Mouse (Mus musculus): ENCODE measurements around the gene Sez6l2. TPM values are rescaled to one million over a fixed set of nuclear protein-coding genes. Genes with fewer than 3 reads are reported as not detected.

Sez6l2 gene
- total RNA-seq, 2 experiments from 2014 or later = 1.1 to 1.4 TPM

DNA sequence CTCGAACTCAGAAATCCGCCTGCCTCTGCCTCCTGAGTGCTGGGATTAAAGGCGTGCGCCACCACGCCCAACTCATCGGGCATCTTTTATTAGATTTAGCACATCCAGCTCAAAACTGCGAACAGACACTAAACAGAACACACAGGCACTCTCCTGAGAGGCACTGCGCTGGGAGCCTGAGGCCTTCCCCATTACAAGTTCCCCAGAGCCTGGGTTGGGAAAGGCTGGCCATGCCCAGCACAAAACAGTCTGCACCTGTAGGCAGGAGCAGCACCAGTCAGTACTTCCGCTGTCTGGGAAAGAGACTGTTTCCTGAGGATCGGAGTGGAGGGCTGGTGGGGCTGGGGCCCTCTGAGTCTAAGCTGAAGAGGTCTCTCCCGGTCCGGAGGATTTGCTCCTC is 64.6 kb downstream of the Sez6l2 start:
- no peak for DNase-seq
- intact Hi-C loops (cut with DNase I) = no loop called here
- H3K4me3 ChIP-seq = peak overlapping the region; percentile 89
- peak overlapping the region; percentile 95 for H3K27ac ChIP-seq
- TF ChIP-seq CTCF (IDR thresholded peaks at IDR 0.05) = no peak

DNA sequence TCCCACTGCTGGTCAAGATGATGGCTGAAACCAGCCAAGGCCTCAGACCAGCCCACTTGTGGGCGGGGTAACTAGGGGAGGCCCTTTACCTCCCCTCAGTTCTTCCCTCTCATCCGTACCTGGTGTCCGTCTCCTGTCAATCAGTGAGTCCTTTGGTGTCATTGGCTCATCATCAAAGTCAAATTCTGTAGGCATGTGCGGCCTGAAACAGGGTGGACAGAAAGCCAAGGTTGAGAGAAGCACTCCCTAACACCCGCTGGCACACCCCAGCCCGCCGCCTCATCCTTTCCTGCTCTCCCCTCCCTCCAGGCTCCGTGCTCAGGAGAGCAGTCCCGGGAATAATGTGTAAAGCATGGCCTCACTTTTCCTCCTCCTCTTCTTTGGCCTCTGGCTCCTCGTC is 65.7 kb downstream of the Sez6l2 start:
- Histone ChIP-seq H3K27ac (peak overlapping the region; percentile 96), H3K4me3 (peak overlapping the region; percentile 89)
- no peak for DNase-seq
- intact Hi-C loops (cut with DNase I) = loop anchor here (2.0 kb wide), 1 partner anchor 39 kb away; the partner anchor contains the start of gene Cdiptos
- TF ChIP-seq CTCF (IDR thresholded peaks at IDR 0.05) = no peak

DNA sequence TGATC is 65.9 kb downstream of the Sez6l2 start, which contains the start of gene Pagr1b:
Gene Pagr1b, minus strand, starts transcription at position 4 of the 5 bp plus-strand sequence.
- Histone ChIP-seq H3K27ac (peak within 1 kb of the TSS; percentile 96), H3K4me3 (peak within 1 kb of the TSS; percentile 89)
- TF ChIP-seq CTCF (IDR thresholded peaks at IDR 0.05) = no peak
- no peak for DNase-seq
- intact Hi-C loops (cut with DNase I) = loop anchor here (2.0 kb wide), 1 partner anchor 39 kb away; the partner anchor contains the start of gene Cdiptos

DNA sequence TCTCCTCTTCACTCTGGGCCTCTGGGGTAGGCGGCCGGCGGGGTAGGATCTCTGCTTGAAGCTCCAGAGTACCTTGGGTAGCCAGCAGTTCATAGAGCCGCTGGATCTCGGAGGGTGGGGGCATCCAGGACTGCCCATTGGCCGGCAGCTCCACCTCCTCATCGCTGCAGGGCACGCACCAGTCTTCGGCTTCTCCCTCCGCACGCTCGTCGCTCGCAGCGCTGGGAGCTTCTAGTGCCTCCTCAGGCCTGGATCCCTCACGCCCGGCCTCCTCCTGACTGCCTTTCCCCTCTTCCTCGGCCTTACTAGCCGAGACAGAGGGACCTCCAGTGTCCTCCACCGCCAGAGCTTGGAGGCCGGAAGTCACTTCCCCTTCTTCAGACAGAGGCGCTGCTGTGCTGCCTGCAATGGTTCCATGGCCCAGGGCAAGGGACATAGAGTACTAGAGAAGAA is 66.1 kb downstream of the Sez6l2 start:
- DNase-seq = peak; percentile 69
- TF ChIP-seq CTCF (IDR thresholded peaks at IDR 0.05) = no peak
- intact Hi-C loops (cut with DNase I) = loop anchor here (2.0 kb wide), 1 partner anchor 40 kb away; the partner anchor contains the start of gene Cdiptos
- Histone ChIP-seq H3K4me3 (peak overlapping the region; percentile 89), H3K27ac (peak overlapping the region; percentile 96)

DNA sequence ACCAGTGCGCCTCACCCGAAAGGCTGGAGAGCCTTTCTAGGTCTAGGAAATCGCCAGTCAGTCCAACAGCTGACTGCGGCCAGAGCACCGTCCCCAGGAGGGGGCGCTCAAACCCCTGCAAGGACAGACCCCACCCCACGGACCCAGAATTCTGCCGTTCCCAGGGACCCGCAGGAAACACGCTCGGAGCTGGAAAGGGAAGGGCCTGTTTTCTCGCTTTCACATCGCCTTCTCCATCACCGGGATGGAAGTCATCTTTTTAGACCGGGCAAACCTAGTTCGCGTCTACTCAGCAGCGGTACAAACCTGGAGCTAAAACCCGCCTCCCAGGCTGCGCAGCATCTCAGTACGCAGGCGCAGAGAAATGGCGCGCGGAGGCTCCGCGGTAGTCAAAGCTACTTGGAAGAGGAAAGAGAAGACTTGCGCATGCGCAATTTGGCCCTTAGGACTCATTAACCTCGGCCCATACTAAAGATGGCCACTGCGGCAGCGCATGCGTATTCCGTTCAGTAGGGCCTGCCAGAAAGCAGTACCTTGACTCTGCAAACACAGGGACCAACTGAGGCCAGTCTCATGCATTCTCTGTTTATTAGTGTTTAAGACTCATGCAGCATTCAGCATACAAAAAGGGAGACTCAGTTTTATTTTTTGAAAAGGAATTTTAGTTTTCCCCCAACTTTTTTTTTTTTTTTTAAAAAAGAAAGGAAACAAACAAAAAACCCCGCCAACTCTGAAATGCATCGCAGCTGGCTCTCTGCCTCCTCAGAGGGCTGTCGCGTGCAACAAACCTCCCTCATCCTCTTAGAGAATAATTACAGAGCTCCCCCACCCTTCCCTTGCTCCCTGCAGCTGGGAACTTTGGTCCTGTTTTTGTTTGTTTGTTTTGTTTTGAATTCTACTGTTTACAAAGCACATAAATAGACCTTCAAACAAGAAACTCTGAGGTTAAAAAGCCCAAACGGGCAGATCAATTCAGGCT is 66.9 kb downstream of the Sez6l2 start, which contains the start of gene Pagr1a:
Gene Pagr1a, minus strand, starts transcription at position 382 of the 979 bp plus-strand sequence.
- peak; percentile 93 for TF ChIP-seq CTCF (IDR thresholded peaks at IDR 0.05)
- intact Hi-C loops (cut with DNase I) = loop anchor here (2.0 kb wide), 1 partner anchor 40 kb away; the partner anchor contains the start of gene Cdiptos
- Histone ChIP-seq H3K27ac (peak within 1 kb of the TSS; percentile 96), H3K4me3 (peak within 1 kb of the TSS; percentile 89)
- DNase-seq = peak; percentile 98

DNA sequence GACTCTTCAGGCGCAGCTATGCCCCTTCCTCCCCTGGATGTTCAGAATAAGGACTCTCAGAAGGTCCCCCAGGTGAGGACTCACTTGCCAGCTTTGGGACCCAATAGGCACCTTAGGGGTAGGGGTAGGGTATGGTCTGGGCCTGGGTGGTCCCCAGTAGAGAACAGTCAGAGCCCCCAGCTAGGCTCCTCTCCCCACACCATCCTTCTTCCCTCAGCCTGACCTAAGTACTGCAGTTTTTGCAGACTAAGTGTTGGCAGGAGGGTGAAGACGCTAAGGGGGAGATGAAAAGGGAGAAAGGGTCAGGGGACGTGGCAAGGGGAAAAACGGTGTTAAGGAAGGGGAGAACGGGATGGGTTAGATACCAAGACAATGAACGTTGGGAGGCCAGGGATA is 67.6 kb downstream of the Sez6l2 start:
- DNase-seq = peak; percentile 34
- intact Hi-C loops (cut with DNase I) = loop anchor here (2.0 kb wide), 1 partner anchor 41 kb away; the partner anchor contains the start of gene Cdiptos
- Histone ChIP-seq H3K4me3 (no peak overlapping the region), H3K27ac (peak overlapping the region; percentile 96)
- no peak for TF ChIP-seq CTCF (IDR thresholded peaks at IDR 0.05)

DNA sequence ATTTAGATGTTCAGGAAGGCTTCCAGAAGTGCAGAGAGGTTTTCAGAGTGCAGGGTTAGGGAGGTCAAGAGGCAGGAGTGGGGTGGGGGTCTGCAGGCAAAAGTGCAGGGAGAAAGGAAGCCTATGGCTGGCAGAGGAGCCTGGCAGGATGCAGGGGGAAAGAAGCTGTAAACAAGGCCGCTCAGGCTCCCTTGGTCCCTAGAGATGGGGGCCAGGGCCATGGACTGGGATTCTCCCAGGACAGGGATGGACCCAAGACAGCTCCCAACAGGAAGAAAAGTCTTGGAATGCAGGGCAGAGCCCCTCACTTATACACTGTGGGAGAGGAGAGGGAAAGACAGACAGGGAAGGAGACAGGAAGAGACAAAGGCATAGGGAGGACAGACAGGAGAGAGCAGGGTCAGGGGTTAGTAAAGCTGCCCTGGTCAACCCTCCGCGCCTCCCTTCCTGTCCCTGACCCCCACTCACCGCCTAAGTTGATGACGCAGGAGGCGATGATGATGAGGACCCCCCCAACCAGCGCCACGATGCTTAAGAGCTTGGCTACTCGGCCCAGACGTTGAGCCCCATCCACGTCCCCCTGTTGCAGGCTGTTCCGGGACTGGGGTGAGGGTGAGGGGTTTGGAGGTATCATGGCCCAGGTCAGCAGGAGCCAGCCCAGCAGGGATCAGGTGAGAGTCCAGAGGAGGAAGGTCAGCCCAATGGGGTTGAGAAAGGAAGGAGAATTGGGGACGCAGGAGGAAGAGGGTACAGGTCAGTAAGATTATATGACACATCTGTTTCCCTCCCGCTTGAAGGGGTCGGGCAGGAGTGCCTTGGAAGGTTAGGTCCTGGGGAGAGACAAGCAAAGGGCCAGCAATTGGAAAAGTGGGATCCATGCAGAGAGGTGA is 68.3 kb downstream of the Sez6l2 start:
- H3K27ac ChIP-seq = peak overlapping the region; percentile 96
- H3K4me3 ChIP-seq = peak overlapping the region; percentile 71; the same call in 1 of the 2 replicates
- intact Hi-C loops (cut with DNase I) = no loop called here
- TF ChIP-seq CTCF (IDR thresholded peaks at IDR 0.05) = no peak
- DNase-seq = peak; percentile 16

DNA sequence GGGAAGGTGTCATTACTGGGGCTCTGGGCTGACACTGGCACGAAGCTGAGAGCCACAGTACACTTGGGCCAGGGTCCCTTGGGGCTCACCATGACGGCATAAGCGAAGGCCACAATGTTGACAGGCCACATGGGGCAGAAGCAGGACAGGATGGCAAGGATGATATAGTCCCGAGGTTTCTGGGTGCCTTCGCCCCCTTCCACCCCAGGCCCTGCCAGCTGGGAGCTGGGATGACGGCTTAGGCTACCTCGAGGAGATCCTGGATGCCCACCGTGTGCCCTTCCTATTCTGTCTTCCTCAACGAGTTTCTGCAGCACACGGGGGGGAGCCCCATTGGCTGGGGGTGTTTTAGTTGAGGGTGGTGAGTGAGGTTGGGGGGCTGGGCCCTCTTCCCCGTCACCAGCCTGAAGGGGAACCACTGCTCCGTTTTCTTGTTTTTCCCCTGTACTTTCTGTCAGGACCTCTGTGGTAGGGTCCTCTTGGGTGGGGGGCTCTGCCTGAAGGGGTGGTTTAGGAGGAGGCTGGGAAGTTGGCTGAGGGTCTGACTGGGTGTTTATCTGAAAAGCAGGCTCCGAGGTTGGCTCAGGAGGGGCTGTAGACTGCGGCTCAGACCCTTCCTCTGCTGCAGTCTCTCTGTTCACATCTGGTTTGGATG is 69.1 kb downstream of the Sez6l2 start:
- TF ChIP-seq CTCF (IDR thresholded peaks at IDR 0.05) = no peak
- Histone ChIP-seq H3K27ac (peak overlapping the region; percentile 67), H3K4me3 (peak overlapping the region; percentile 71)
- no peak for DNase-seq
- intact Hi-C loops (cut with DNase I) = no loop called here

DNA sequence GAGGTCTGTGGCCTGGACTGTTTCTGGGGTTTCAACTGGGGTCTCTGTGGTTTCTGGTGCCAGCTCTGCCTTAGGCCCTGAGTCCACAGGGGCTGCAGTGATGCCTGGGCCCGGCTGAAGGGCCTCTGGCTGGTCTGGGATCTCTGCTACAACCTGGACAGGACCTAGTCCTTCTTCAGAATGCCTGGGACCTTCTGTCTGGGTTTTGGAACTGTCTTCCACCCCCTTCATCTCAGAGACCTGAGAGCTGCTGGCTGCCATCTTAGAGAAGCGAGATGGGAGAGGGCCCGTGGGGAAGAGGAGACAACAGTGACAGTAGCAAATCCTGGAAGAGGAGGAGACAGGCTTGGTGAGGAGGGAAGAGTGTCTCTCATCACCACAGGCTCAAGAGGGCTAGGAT is 69.7 kb downstream of the Sez6l2 start:
- intact Hi-C loops (cut with DNase I) = loop anchor here (10.0 kb wide), 1 partner anchor 265 kb away; the partner anchor contains the start of gene Mapk3
- peak overlapping the region; percentile 67 for H3K27ac ChIP-seq
- DNase-seq = no peak
- no peak for TF ChIP-seq CTCF (IDR thresholded peaks at IDR 0.05)
- H3K4me3 ChIP-seq = peak overlapping the region; percentile 71

Other genes starting within 250 kb of the Sez6l2 start
- gene Coro1a, start 242.8 kb upstream of the Sez6l2 start, total RNA-seq (2021) = 1 to 10 TPM; 2.3 to 2.4 TPM
- 10 to 100 TPM; 22.3 to 22.4 TPM for gene Mapk3, start 191.0 kb upstream of the Sez6l2 start, total RNA-seq (2021)
- gene Gdpd3, start 184.2 kb upstream of the Sez6l2 start, total RNA-seq (2021) = 1 to 10 TPM in 1 of 2 experiments, under 1 TPM in 1; 0.67 to 1.3 TPM
- gene Ypel3, start 173.6 kb upstream of the Sez6l2 start, total RNA-seq (2021) = 10 to 100 TPM; 74.6 to 93.1 TPM
- under 1 TPM; 0.42 to 0.48 TPM for gene Tbx6, start 169.1 kb upstream of the Sez6l2 start, total RNA-seq (2021)
- 10 to 100 TPM; 22.8 to 25.7 TPM for gene Ppp4c, start 158.1 kb upstream of the Sez6l2 start, total RNA-seq (2021)
- gene Fam57b, start 152.9 kb upstream of the Sez6l2 start, total RNA-seq (2021) = 10 to 100 TPM; 61.1 to 64.6 TPM
- gene 4930451I11Rik, start 118.9 kb upstream of the Sez6l2 start, total RNA-seq (2021) = not detected
- gene Doc2a, start 103.1 kb upstream of the Sez6l2 start, total RNA-seq (2021) = not detected
- 1 to 10 TPM; 5.3 to 6.3 TPM for gene Hirip3, start 88.6 kb upstream of the Sez6l2 start, total RNA-seq (2021)
- 10 to 100 TPM in 1 of 2 experiments, 1 to 10 TPM in 1; 8.7 to 12.9 TPM for gene Ino80e, start 88.2 kb upstream of the Sez6l2 start, total RNA-seq (2021)
- gene Taok2, start 65.9 kb upstream of the Sez6l2 start, total RNA-seq (2021) = 10 to 100 TPM; 22.3 to 23.5 TPM
- gene Tmem219, start 27.6 kb upstream of the Sez6l2 start, total RNA-seq (2021) = 10 to 100 TPM; 10.9 to 11.3 TPM
- gene Kctd13, start 21.7 kb upstream of the Sez6l2 start, total RNA-seq (2021) = 1 to 10 TPM; 2.5 to 2.9 TPM
- not detected for gene Asphd1, start 981 bp upstream of the Sez6l2 start, total RNA-seq (2021)
- gene Cdipt, start 25.4 kb downstream of the Sez6l2 start, total RNA-seq (2021) = 10 to 100 TPM; 29.3 to 41.0 TPM
- under 1 TPM in 1 of 2 experiments, not detected in 1; 0.47 TPM for gene Cdiptos, start 25.5 kb downstream of the Sez6l2 start, total RNA-seq (2021)
- 10 to 100 TPM; 26.5 to 30.2 TPM for gene Mvp, start 64.1 kb downstream of the Sez6l2 start, total RNA-seq (2021)
- not detected for gene Pagr1b, start 65.9 kb downstream of the Sez6l2 start, total RNA-seq (2021)
- gene Pagr1a, start 66.8 kb downstream of the Sez6l2 start, total RNA-seq (2021) = 1 to 10 TPM in 1 of 2 experiments, not detected in 1; 2.4 TPM
- 10 to 100 TPM; 19.4 to 21.7 TPM for gene Gm42742, start 70.5 kb downstream of the Sez6l2 start, total RNA-seq (2021)
- gene Prrt2, start 70.6 kb downstream of the Sez6l2 start, total RNA-seq (2021) = under 1 TPM; 0.14 to 0.61 TPM
- gene Maz, start 76.5 kb downstream of the Sez6l2 start, total RNA-seq (2021) = 10 to 100 TPM; 74.5 to 79.0 TPM
- gene Kif22, start 91.9 kb downstream of the Sez6l2 start, total RNA-seq (2021) = under 1 TPM; 0.66 to 0.84 TPM
- not detected for gene Zg16, start 136.8 kb downstream of the Sez6l2 start, total RNA-seq (2021)
- gene AI467606, start 140.8 kb downstream of the Sez6l2 start, total RNA-seq (2021) = under 1 TPM; 0.51 to 0.92 TPM
- gene Qprt, start 171.7 kb downstream of the Sez6l2 start, total RNA-seq (2021) = under 1 TPM; 0.31 to 0.53 TPM
- gene Spn, start 187.3 kb downstream of the Sez6l2 start, total RNA-seq (2021) = under 1 TPM in 1 of 2 experiments, not detected in 1; 0.17 TPM
- 10 to 100 TPM; 27.2 to 32.4 TPM for gene Cd2bp2, start 245.5 kb downstream of the Sez6l2 start, total RNA-seq (2021)

All from gastrocnemius, adult 2 months (tissue).